Mouse (Mus musculus) lung, postnatal 4 days (tissue): Measurements from ENCODE around the gene Vmn1r148.
"Not testable (repeated sequence)": the region's sequence is repeated elsewhere in the genome, so short reads cannot be mapped to it uniquely, and the experiment has no call there.

ENCODE experiments used
- DNase-seq, 2 experiments: peaks; one replicate each; pipeline ENCODE4 v3.0.0; 2021

The Vmn1r148 gene

GRCm38 (mm10) chr7:22413283-22413682 lies at the start of gene Vmn1r148:
Gene Vmn1r148 (plus strand): TSS chr7:22413583.
- not testable (repeated sequence) for DNase-seq

- DNase-seq: not testable (repeated sequence)
These were observed 42.4 kb upstream of the Vmn1r148 start, which contains the start of gene Gm8660 for GRCm38 (mm10) chr7:22370939-22371338. Gene Gm8660 (minus strand): TSS chr7:22371039.

- not testable (repeated sequence) for DNase-seq
These were observed 24.7 kb downstream of the Vmn1r148 start, which contains the start of gene Vmn1r149 for GRCm38 (mm10) chr7:22438129-22438528. Gene Vmn1r149 (minus strand): TSS chr7:22438229.

GRCm38 (mm10) chr7:22463975-22464374 lies 50.6 kb downstream of the Vmn1r148 start, which contains the start of gene Gm10665:
Gene Gm10665 (minus strand): TSS chr7:22464075.
- not testable (repeated sequence) for DNase-seq
